Mouse (Mus musculus) cerebellum, adult 2 months (tissue): ENCODE data around the gene Draxin.

ENCODE experiments used
- CTCF ChIP-seq: fragments of 200-500 bp; IDR thresholded peaks from 2 replicates; pipeline ENCODE4 v1.5.1; 2011; ENCODE audit warnings: low read depth, mild to moderate bottlenecking, control low read depth, low read length, moderate library complexity, borderline replicate concordance; ENCODE audit not compliant: insufficient read depth
- POLR2A ChIP-seq: fragments of 200-500 bp; IDR thresholded peaks from 2 replicates; pipeline ENCODE4 v1.6.1; 2011; ENCODE audit warnings: low read length, control low read depth, borderline replicate concordance; ENCODE audit not compliant: insufficient read depth

DNA sequence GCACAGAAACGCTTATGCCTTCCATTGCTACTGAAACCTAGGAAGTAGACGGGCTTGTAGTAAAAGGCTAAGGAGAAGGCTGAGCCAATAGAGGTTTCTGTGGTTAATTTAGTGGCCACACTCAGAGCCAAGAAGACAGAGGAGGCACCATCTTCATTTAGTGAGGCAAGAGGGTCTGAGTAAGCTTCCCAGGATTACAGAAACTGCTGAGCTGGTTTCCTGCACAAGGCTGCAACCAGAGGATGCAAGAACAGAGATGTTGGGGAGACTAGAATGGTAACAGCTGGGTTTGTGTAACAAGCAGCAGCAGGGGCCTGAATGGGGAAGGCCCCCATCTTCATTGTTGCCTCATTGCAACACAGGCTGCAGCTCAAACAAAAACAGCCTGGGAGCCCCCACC is 1.8 kb downstream of the Draxin start:
- TF ChIP-seq CTCF, result no peak
- no peak for TF ChIP-seq POLR2A
